Mouse (Mus musculus) MEL (cell line): ENCODE data around the gene Acta2. TPM values are rescaled to one million over a fixed set of nuclear protein-coding genes. Genes with fewer than 3 reads are reported as not detected.

Source experiments
- DNase-seq: peaks from one replicate; pipeline ENCODE4 v3.0.0; 2011; ENCODE audit warnings: low read depth, low spot score
- H3K27ac ChIP-seq: 2 replicates; pipeline ENCODE4 v1.5.1; 2012; ENCODE audit warnings: low read depth, mild to moderate bottlenecking, control low read depth, low read length, moderate library complexity; ENCODE audit not compliant: control insufficient read depth
- H3K27me3 ChIP-seq, 2 experiments: fragments of 150-350 bp in 1 of 2; sonication (generic) in 1 of 2; 2 replicates each; pipeline ENCODE4 v1.6.1; 2012; ENCODE audit warnings: low read length in 2 of 2, mild to moderate bottlenecking in 2 of 2, improper control_type of control experiment in 1 of 2, moderate library complexity in 1 of 2; ENCODE audit not compliant: insufficient read depth in 2 of 2, control insufficient read depth in 1 of 2
- H3K36me3 ChIP-seq, 2 experiments: 2 replicates each; pipeline ENCODE4 v1.6.1; 2012 to 2014; ENCODE audit warnings: low read length in 2 of 2, improper control_type of control experiment in 1 of 2, inconsistent platforms in 1 of 2, mild to moderate bottlenecking in 1 of 2; ENCODE audit not compliant: insufficient read depth in 2 of 2, control insufficient read depth in 1 of 2
- H3K4me1 ChIP-seq, 2 experiments: fragments of 150-350 bp in 1 of 2; sonication (generic) in 1 of 2; 2 replicates each; pipeline ENCODE4 v1.6.1; 2012; ENCODE audit warnings: low read length in 2 of 2, improper control_type of control experiment in 1 of 2, mild to moderate bottlenecking in 1 of 2; ENCODE audit not compliant: insufficient read depth in 2 of 2, control insufficient read depth in 1 of 2
- H3K4me3 ChIP-seq, 2 experiments: fragments of 150-350 bp in 1 of 2; sonication (generic) in 1 of 2; 2 replicates each; pipeline ENCODE4 v1.5.1; 2012; ENCODE audit warnings: low read depth in 2 of 2, low read length in 2 of 2, mild to moderate bottlenecking in 2 of 2, moderate library complexity in 2 of 2, control low read depth in 1 of 2, improper control_type of control experiment in 1 of 2; ENCODE audit not compliant: control insufficient read depth in 1 of 2, insufficient read depth in 1 of 2
- H3K79me2 ChIP-seq: 2 replicates; pipeline ENCODE4 v1.6.1; 2012; ENCODE audit warnings: mild to moderate bottlenecking, low read length, moderate library complexity; ENCODE audit not compliant: control insufficient read depth, poor library complexity, insufficient read depth
- H3K9ac ChIP-seq: 2 replicates; pipeline ENCODE4 v1.6.1; 2012; ENCODE audit warnings: low read depth, mild to moderate bottlenecking, control low read depth, low read length, moderate library complexity; ENCODE audit not compliant: control insufficient read depth, poor library complexity, severe bottlenecking
- H3K9me3 ChIP-seq: fragments of 150-350 bp; sonication (generic); replicated peaks from 2 replicates; pipeline ENCODE4 v1.6.1; 2012; ENCODE audit warnings: mild to moderate bottlenecking, low read length, improper control_type of control experiment, moderate library complexity; ENCODE audit not compliant: insufficient read depth
- BHLHE40 ChIP-seq: IDR thresholded peaks from 2 replicates; pipeline ENCODE4 v1.6.1; 2012; ENCODE audit warnings: low read depth, mild to moderate bottlenecking, inconsistent platforms, low read length, improper control_type of control experiment, borderline replicate concordance
- CHD1 ChIP-seq: IDR thresholded peaks from 2 replicates; pipeline ENCODE4 v1.6.1; 2012; ENCODE audit warnings: low read depth, mild to moderate bottlenecking, inconsistent platforms, low read length, improper control_type of control experiment
- CHD2 ChIP-seq: IDR thresholded peaks from 2 replicates; pipeline ENCODE4 v1.6.1; 2011; ENCODE audit warnings: low read length, improper control_type of control experiment
- CTCF ChIP-seq, 3 experiments: IDR thresholded peaks in 2 of 3; conservative IDR thresholded peaks in 1 of 3; 2 replicates each; pipeline ENCODE4 v1.5.1; 2011 to 2012; ENCODE audit warnings: low read length in 3 of 3, low read depth in 2 of 3, mild to moderate bottlenecking in 2 of 3, improper control_type of control experiment in 1 of 3, inconsistent platforms in 1 of 3, mixed read lengths in 1 of 3, moderate library complexity in 1 of 3; ENCODE audit not compliant: control insufficient read depth in 1 of 3, insufficient read depth in 1 of 3, poor library complexity in 1 of 3, severe bottlenecking in 1 of 3
- E2F4 ChIP-seq: IDR thresholded peaks from 2 replicates; pipeline ENCODE4 v1.6.1; 2011; ENCODE audit warnings: low read depth, low read length, improper control_type of control experiment, borderline replicate concordance
- ELF1 ChIP-seq: IDR thresholded peaks from 2 replicates; pipeline ENCODE4 v1.6.1; 2014; ENCODE audit warnings: low read depth, mild to moderate bottlenecking, inconsistent platforms, low read length, improper control_type of control experiment, moderate library complexity
- EP300 ChIP-seq, 2 experiments: IDR thresholded peaks; 2 replicates each; pipeline ENCODE4 v1.6.1; 2011; ENCODE audit warnings: improper control_type of control experiment in 2 of 2, low read length in 2 of 2, low read depth in 1 of 2, mild to moderate bottlenecking in 1 of 2
- ETS1 ChIP-seq: IDR thresholded peaks from 2 replicates; pipeline ENCODE4 v1.6.1; 2012; ENCODE audit warnings: low read depth, mild to moderate bottlenecking, inconsistent platforms, low read length, improper control_type of control experiment, moderate library complexity
- GABPA ChIP-seq: IDR thresholded peaks from 2 replicates; pipeline ENCODE4 v1.6.1; 2012; ENCODE audit warnings: low read depth, mild to moderate bottlenecking, inconsistent platforms, low read length, improper control_type of control experiment, moderate library complexity
- GATA1 ChIP-seq: IDR thresholded peaks from 2 replicates; pipeline ENCODE4 v1.6.1; 2011; ENCODE audit warnings: low read depth, low read length, improper control_type of control experiment
- HCFC1 ChIP-seq: IDR thresholded peaks from 2 replicates; pipeline ENCODE4 v1.6.1; 2012; ENCODE audit warnings: low read depth, mild to moderate bottlenecking, inconsistent platforms, low read length, improper control_type of control experiment, moderate library complexity
- JUND ChIP-seq: IDR thresholded peaks from 2 replicates; pipeline ENCODE4 v1.6.1; 2011; ENCODE audit warnings: low read depth, mild to moderate bottlenecking, improper control_type of control experiment, low read length
- KAT2A ChIP-seq: conservative IDR thresholded peaks from 2 replicates; pipeline ENCODE4 v1.6.1; 2012; ENCODE audit warnings: low read depth, low read length, improper control_type of control experiment, inconsistent platforms
- MAFK ChIP-seq: IDR thresholded peaks from 2 replicates; pipeline ENCODE4 v1.6.1; 2011; ENCODE audit warnings: low read depth, mild to moderate bottlenecking, low read length, improper control_type of control experiment, borderline replicate concordance
- MAX ChIP-seq: IDR thresholded peaks from 2 replicates; pipeline ENCODE4 v1.6.1; 2011; ENCODE audit warnings: low read length, improper control_type of control experiment
- MAZ ChIP-seq: IDR thresholded peaks from 2 replicates; pipeline ENCODE4 v1.6.1; 2012; ENCODE audit warnings: low read depth, mild to moderate bottlenecking, inconsistent platforms, low read length, improper control_type of control experiment
- MEF2A ChIP-seq: IDR thresholded peaks from 2 replicates; pipeline ENCODE4 v1.6.1; 2014; ENCODE audit warnings: low read depth, mild to moderate bottlenecking, inconsistent platforms, low read length, improper control_type of control experiment; ENCODE audit not compliant: poor library complexity, insufficient replicate concordance, severe bottlenecking; ENCODE audit errors: extremely low read depth
- MXI1 ChIP-seq: IDR thresholded peaks from 2 replicates; pipeline ENCODE4 v1.6.1; 2011; ENCODE audit warnings: mild to moderate bottlenecking, low read depth, low read length, improper control_type of control experiment
- MYB ChIP-seq: IDR thresholded peaks from 2 replicates; pipeline ENCODE4 v1.6.1; 2011; ENCODE audit warnings: mild to moderate bottlenecking, low read depth, low read length, improper control_type of control experiment
- MYC ChIP-seq: IDR thresholded peaks from 2 replicates; pipeline ENCODE4 v1.6.1; 2011; ENCODE audit warnings: low read depth, mild to moderate bottlenecking, low read length, improper control_type of control experiment, moderate library complexity
- NELFE ChIP-seq: IDR thresholded peaks from 2 replicates; pipeline ENCODE4 v1.6.1; 2011; ENCODE audit warnings: low read depth, low read length, improper control_type of control experiment
- NRF1 ChIP-seq: IDR thresholded peaks from 2 replicates; pipeline ENCODE4 v1.6.1; 2014; ENCODE audit warnings: low read depth, mild to moderate bottlenecking, inconsistent platforms, low read length, improper control_type of control experiment, moderate library complexity; ENCODE audit not compliant: poor library complexity, insufficient read depth, severe bottlenecking
- POLR2A ChIP-seq, 2 experiments: IDR thresholded peaks; 2 replicates each; pipeline ENCODE4 v1.6.1; 2011 to 2012; ENCODE audit warnings: low read length in 2 of 2, mild to moderate bottlenecking in 2 of 2, control low read depth in 1 of 2, improper control_type of control experiment in 1 of 2, low read depth in 1 of 2, moderate library complexity in 1 of 2; ENCODE audit not compliant: control insufficient read depth in 1 of 2, insufficient read depth in 1 of 2, poor library complexity in 1 of 2
- POLR2AphosphoS2 ChIP-seq: IDR thresholded peaks from 2 replicates; pipeline ENCODE4 v1.6.1; 2011; ENCODE audit warnings: low read length, improper control_type of control experiment
- POLR2AphosphoS5 ChIP-seq: IDR thresholded peaks from 2 replicates; pipeline ENCODE4 v1.6.1; 2012; ENCODE audit warnings: low read depth, borderline replicate concordance, mild to moderate bottlenecking, inconsistent platforms, low read length, moderate library complexity, mixed read lengths
- RAD21 ChIP-seq: IDR thresholded peaks from 2 replicates; pipeline ENCODE4 v1.6.1; 2011; ENCODE audit warnings: mild to moderate bottlenecking, low read depth, low read length, improper control_type of control experiment
- RCOR1 ChIP-seq: IDR thresholded peaks from 2 replicates; pipeline ENCODE4 v1.6.1; 2012; ENCODE audit warnings: low read depth, mild to moderate bottlenecking, inconsistent platforms, low read length, improper control_type of control experiment
- SIN3A ChIP-seq: IDR thresholded peaks from 2 replicates; pipeline ENCODE4 v1.6.1; 2012; ENCODE audit warnings: low read length, improper control_type of control experiment, inconsistent platforms
- SMC3 ChIP-seq: IDR thresholded peaks from 2 replicates; pipeline ENCODE4 v1.6.1; 2011; ENCODE audit warnings: low read depth, low read length, improper control_type of control experiment
- TAL1 ChIP-seq: IDR thresholded peaks from 2 replicates; pipeline ENCODE4 v1.6.1; 2012; ENCODE audit warnings: mild to moderate bottlenecking, inconsistent platforms, low read length, moderate library complexity, mixed read lengths
- UBTF ChIP-seq: IDR thresholded peaks from 2 replicates; pipeline ENCODE4 v1.6.1; 2012; ENCODE audit warnings: low read depth, mild to moderate bottlenecking, inconsistent platforms, low read length, improper control_type of control experiment, moderate library complexity, borderline replicate concordance; ENCODE audit not compliant: insufficient read depth
- USF1 ChIP-seq: IDR thresholded peaks from 2 replicates; pipeline ENCODE4 v1.6.1; 2014; ENCODE audit warnings: low read depth, mild to moderate bottlenecking, inconsistent platforms, low read length, improper control_type of control experiment, moderate library complexity
- USF2 ChIP-seq, 2 experiments: IDR thresholded peaks; 2 replicates each; pipeline ENCODE4 v1.6.1; 2011 to 2012; ENCODE audit warnings: improper control_type of control experiment in 2 of 2, low read length in 2 of 2, borderline replicate concordance in 1 of 2, inconsistent platforms in 1 of 2, low read depth in 1 of 2, mild to moderate bottlenecking in 1 of 2; ENCODE audit not compliant: insufficient read depth in 1 of 2
- ZC3H11A ChIP-seq: IDR thresholded peaks from 2 replicates; pipeline ENCODE4 v1.6.1; 2012; ENCODE audit warnings: low read depth, mild to moderate bottlenecking, inconsistent platforms, low read length, improper control_type of control experiment
- ZKSCAN1 ChIP-seq: IDR thresholded peaks from 2 replicates; pipeline ENCODE4 v1.6.1; 2012; ENCODE audit warnings: low read depth, mild to moderate bottlenecking, inconsistent platforms, low read length, improper control_type of control experiment, moderate library complexity
- ZMIZ1 ChIP-seq: IDR thresholded peaks from 2 replicates; pipeline ENCODE4 v1.6.1; 2012; ENCODE audit warnings: low read depth, mild to moderate bottlenecking, inconsistent platforms, low read length, improper control_type of control experiment, moderate library complexity
- polyA plus RNA-seq, 2 experiments: library from polyadenylated mRNA; stranded (reverse) in 1 of 2; unstranded in 1 of 2; fragments of >175 nt in 1 of 2; fragments of >200 nt in 1 of 2; gene quantifications; 2 replicates each; pipeline versions ENCODE4 v1.2.1 to v1.2.4; 2012; ENCODE audit warnings: low replicate concordance in 2 of 2, low read depth in 1 of 2; ENCODE audit not compliant: insufficient read length in 2 of 2, insufficient read depth in 1 of 2, missing spikeins in 1 of 2
- total RNA-seq: library from RNA; depleted of rRNA; stranded (reverse); fragments of 300-350 nt; gene quantifications from 2 replicates; pipeline ENCODE4 v1.2.3, GENCODE M21; 2012

Acta2 gene
- total and polyA plus RNA-seq, 3 experiments = not detected

GRCm38 (mm10) chr19:34270106-34270726 lies 14.8 kb upstream of the Acta2 start:
- Histone ChIP-seq H3K4me3 (peak overlapping the region; percentile 24 to 41; a peak in 3 of 4 replicates), H3K27me3 (no peaks in the 10 kb centered on the region)
- peak; percentile 92 for DNase-seq
- no peak for TF ChIP-seq SIN3A
- TF ChIP-seq USF1 = peak; percentile 60
- TF ChIP-seq MAX = no peak; the same call in 1 of the 2 replicates
- TF ChIP-seq ETS1 = no peak
- peak in 1 of 2 experiments; percentile 57 for TF ChIP-seq EP300 (IDR thresholded peaks at IDR 0.05; ENCODE audit: low read depth in 1 of 2, low read length in 2 of 2)
- no peak for TF ChIP-seq POLR2AphosphoS5
- no peak for TF ChIP-seq MXI1
- TF ChIP-seq RAD21 = no peak
- no peak for TF ChIP-seq ZKSCAN1
- TF ChIP-seq NELFE = 0 out of 2 replicates have a peak, but pooled peaks have one; percentile 31
- no peak for TF ChIP-seq CHD2
- TF ChIP-seq KAT2A = no peak
- TF ChIP-seq SMC3 = no peak
- no peak for TF ChIP-seq POLR2AphosphoS2
- no peak for TF ChIP-seq ZMIZ1
- TF ChIP-seq UBTF = no peak
- no peak for TF ChIP-seq MAFK
- 0 out of 2 replicates have a peak, but pooled peaks have one; percentile 39 for TF ChIP-seq MAZ
- TF ChIP-seq JUND = no peak
- TF ChIP-seq POLR2A (IDR thresholded peaks at IDR 0.05; ENCODE audit: control insufficient read depth in 1 of 2, insufficient read depth in 1 of 2, low read depth in 1 of 2, low read length in 2 of 2, poor library complexity in 1 of 2) = no peak
- 0 out of 2 replicates have a peak, but pooled peaks have one; percentile 31 for TF ChIP-seq ELF1
- no peak for TF ChIP-seq CHD1
- TF ChIP-seq HCFC1 = no peak
- TF ChIP-seq RCOR1 = peak; percentile 74
- TF ChIP-seq GATA1 = 0 out of 2 replicates have a peak, but pooled peaks have one; percentile 28
- no peak for TF ChIP-seq MYB
- TF ChIP-seq GABPA = no peak
- TF ChIP-seq CTCF (IDR thresholded peaks at IDR 0.05 in 2 of 3, conservative IDR thresholded peaks at IDR 0.05 in 1 of 3; ENCODE audit: control insufficient read depth in 1 of 3, insufficient read depth in 1 of 3, low read depth in 2 of 3, low read length in 3 of 3, poor library complexity in 1 of 3, severe bottlenecking in 1 of 3) = no peak
- peak; percentile 67 for TF ChIP-seq NRF1
- TF ChIP-seq MEF2A = no peak
- TF ChIP-seq E2F4 = no peak
- TF ChIP-seq USF2 (IDR thresholded peaks at IDR 0.05; ENCODE audit: borderline replicate concordance in 1 of 2, insufficient read depth in 1 of 2, low read depth in 1 of 2, low read length in 2 of 2) = no peak
- TF ChIP-seq TAL1 = no peak
- TF ChIP-seq BHLHE40 = no peak
- no peak for TF ChIP-seq ZC3H11A
- no peak for TF ChIP-seq MYC

More at GRCm38 (mm10) chr19:34270106-34270726, 14.8 kb upstream of the Acta2 start:
- Histone ChIP-seq H3K9me3 (no peaks in the 10 kb centered on the region), H3K79me2 (no peaks in the 10 kb centered on the region), H3K36me3 (peaks cover 0 to 10% of the 10 kb centered on the region in 2 experiments; a peak in 2 of 4 replicates), H3K9ac (peak overlapping the region; percentile 12; the same call in 1 of the 2 replicates), H3K27ac (peak overlapping the region; percentile 25; the same call in 1 of the 2 replicates), H3K4me1 (peaks cover 3 to 15% of the 10 kb centered on the region in 2 experiments; a peak in 3 of 4 replicates)
